Mouse (Mus musculus) spleen, adult 2 months (tissue): ENCODE results near the gene Syncrip.

Experiments
- CTCF ChIP-seq: fragments of 200-500 bp; IDR thresholded peaks from 2 replicates; pipeline ENCODE4 v1.5.1; 2011; ENCODE audit warnings: mild to moderate bottlenecking, inconsistent platforms; ENCODE audit not compliant: insufficient read depth, insufficient read length, insufficient replicate concordance; ENCODE audit errors: extremely low read depth
- POLR2A ChIP-seq: fragments of 200-500 bp; IDR thresholded peaks from 2 replicates; pipeline ENCODE4 v1.6.1; 2011; ENCODE audit warnings: low read depth, low read length, inconsistent platforms

- TF ChIP-seq POLR2A (no peak), CTCF (no peak)
These were observed 47.2 kb upstream of the Syncrip start for GRCm38 (mm10) chr9:88529571-88529970.
